Mouse (Mus musculus): ENCODE measurements around the gene Gimap9. TPM values are rescaled to one million over a fixed set of nuclear protein-coding genes. Genes with fewer than 3 reads are reported as not detected.
"Not testable (repeated sequence)": the region's sequence is repeated elsewhere in the genome, so short reads cannot be mapped to it uniquely, and the experiment has no call there.

The Gimap9 gene
- polyA plus RNA-seq, 1 experiment from 2014 or later = 7.5 TPM

DNA sequence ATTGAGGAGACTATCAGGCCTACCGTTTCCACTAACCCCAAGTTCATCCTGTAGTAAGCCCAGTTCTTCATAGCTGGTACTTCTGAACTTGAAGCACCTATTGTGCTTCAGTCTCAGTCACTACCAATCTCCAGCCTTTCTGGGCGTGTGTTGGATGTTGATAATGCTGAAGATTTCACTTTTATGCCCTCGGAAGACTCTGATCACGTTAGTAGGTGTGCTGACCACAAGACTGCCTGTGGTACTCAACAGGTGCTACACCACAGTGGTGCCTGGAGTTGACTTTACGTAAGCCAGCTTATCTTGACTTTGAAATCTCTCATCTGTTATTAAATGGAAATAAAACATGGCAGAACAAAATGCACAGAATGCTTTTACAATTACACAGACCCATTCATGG, 4.5 kb downstream of the Gimap9 start:
- no peak overlapping the region for H3K9ac ChIP-seq
- H3K27ac ChIP-seq (replicated peaks) = no peak overlapping the region
- H3K36me3 ChIP-seq = no peaks in the 10 kb centered on the region; the same call in 1 of the 2 replicates
- no peak overlapping the region for H3K4me2 ChIP-seq
- 72% methylated on average over 5 of the region's 5 CpGs for WGBS
- ATAC-seq (ENCODE audit: extremely low read depth, insufficient number of reproducible peaks, low FRiP score, low TSS enrichment) = no peak
- H3K4me3 ChIP-seq = no peak overlapping the region
- H3K9me3 ChIP-seq = no peaks in the 10 kb centered on the region
- H3K4me1 ChIP-seq = peaks cover 7% of the 10 kb centered on the region; the same call in 1 of the 2 replicates
- no peaks in the 10 kb centered on the region for H3K27me3 ChIP-seq (replicated peaks)

DNA sequence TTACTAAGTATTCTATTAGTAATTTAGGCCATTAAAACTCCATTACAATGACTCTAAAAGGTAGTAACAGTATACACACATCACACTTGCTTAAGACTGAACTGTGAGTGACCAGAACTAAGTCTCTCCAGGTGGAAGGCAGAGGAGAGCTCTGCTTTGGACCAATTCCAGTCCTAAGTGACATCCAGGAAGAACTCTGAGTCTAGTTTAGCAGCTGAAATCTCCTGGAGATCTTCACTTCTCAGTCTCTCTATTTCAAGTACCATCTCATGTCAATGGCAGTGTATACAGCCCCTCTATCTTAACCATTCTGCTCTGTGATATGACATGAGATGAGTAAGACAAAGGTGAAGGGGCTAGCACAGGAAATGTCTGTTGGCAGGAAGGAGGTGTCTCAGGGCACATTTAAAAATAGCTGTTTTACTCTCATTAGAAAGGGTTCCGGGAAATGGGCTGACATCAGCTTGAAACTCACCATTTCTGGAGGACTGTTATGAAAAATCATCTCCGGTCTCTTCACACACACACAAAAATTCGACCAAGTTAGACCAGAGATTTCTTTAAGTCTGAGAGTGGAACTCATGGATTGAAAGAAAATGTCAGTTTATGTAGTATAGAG, 5.7 kb downstream of the Gimap9 start:
- H3K27ac ChIP-seq (replicated peaks) = no peak overlapping the region
- WGBS = 55% methylated on average over 3 of the region's 3 CpGs
- no peak for ATAC-seq (ENCODE audit: extremely low read depth, insufficient number of reproducible peaks, low FRiP score, low TSS enrichment)

GRCm38 (mm10) chr6:48682271-48682670, 6.3 kb downstream of the Gimap9 start:
- WGBS = 61% methylated on average over 4 of the region's 4 CpGs
- Histone ChIP-seq H3K9me3 (no peaks in the 10 kb centered on the region), H3K4me2 (no peak overlapping the region), H3K36me3 (no peaks in the 10 kb centered on the region; the same call in 1 of the 2 replicates), H3K27me3 (replicated peaks) (no peaks in the 10 kb centered on the region), H3K9ac (no peak overlapping the region), H3K4me3 (no peak overlapping the region), H3K27ac (replicated peaks) (no peak overlapping the region), H3K4me1 (peaks cover 2% of the 10 kb centered on the region; the same call in 1 of the 2 replicates)
- no peak for ATAC-seq (ENCODE audit: extremely low read depth, insufficient number of reproducible peaks, low FRiP score, low TSS enrichment)

More for the DNA sequence above, 5.7 kb downstream of the Gimap9 start:
- no peaks in the 10 kb centered on the region for H3K9me3 ChIP-seq
- no peaks in the 10 kb centered on the region for H3K27me3 ChIP-seq (replicated peaks)
- 0 out of 2 replicates have a peak, but pooled peaks cover 2% of the 10 kb centered on the region for H3K4me1 ChIP-seq
- H3K4me3 ChIP-seq = no peak overlapping the region
- no peak overlapping the region for H3K4me2 ChIP-seq
- no peaks in the 10 kb centered on the region; the same call in 1 of the 2 replicates for H3K36me3 ChIP-seq
- no peak overlapping the region for H3K9ac ChIP-seq

DNA sequence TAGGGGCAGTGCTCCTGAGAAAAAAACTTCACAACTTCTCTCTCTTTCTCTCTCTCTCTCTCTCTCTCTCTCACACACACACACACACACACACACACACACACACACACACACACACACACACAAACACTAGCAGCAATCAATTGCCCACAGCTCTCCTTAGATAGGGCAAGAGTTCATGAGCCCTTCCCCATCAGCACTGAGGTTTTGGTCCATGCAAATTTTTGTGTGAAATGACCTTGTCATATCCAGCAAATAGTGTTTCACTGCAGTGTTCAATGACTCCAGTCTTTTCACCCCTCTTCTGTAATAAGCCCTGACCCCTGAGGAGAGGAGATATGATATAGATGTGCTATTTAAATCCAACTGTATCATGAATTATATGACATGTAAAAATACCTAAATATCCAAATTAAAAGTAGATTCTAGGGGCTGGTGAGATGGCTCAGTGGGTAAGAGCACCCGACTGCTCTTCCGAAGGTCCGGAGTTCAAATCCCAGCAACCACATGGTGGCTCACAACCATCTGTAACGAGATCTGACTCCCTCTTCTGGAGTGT, 7.4 kb downstream of the Gimap9 start:
- not testable (repeated sequence) for H3K36me3 ChIP-seq; H3K9me3 ChIP-seq; H3K4me2 ChIP-seq; ATAC-seq (ENCODE audit: extremely low read depth, insufficient number of reproducible peaks, low FRiP score, low TSS enrichment); H3K4me3 ChIP-seq; H3K4me1 ChIP-seq; H3K27ac ChIP-seq (replicated peaks); H3K27me3 ChIP-seq (replicated peaks); H3K9ac ChIP-seq
- WGBS = 88% methylated on average over 4 of the region's 4 CpGs

GRCm38 (mm10) chr6:48684319-48684718, 8.4 kb downstream of the Gimap9 start, which contains the start of gene Gimap4:
TSS of gene Gimap4 (plus strand) at chr6:48684549.
- WGBS = 57% methylated on average over 5 of the region's 5 CpGs
- Histone ChIP-seq H3K9me3 (no peaks in the 10 kb centered on the region), H3K9ac (no peak within 1 kb of the TSS), H3K36me3 (no peaks in the 10 kb centered on the region; the same call in 1 of the 2 replicates), H3K4me1 (peaks cover 2% of the 10 kb centered on the region; the same call in 1 of the 2 replicates), H3K27ac (replicated peaks) (peak within 1 kb of the TSS; percentile 65), H3K4me2 (peak within 1 kb of the TSS; percentile 8), H3K4me3 (peak within 1 kb of the TSS; percentile 13; the same call in 1 of the 2 replicates), H3K27me3 (replicated peaks) (no peaks in the 10 kb centered on the region)
- ATAC-seq (ENCODE audit: extremely low read depth, insufficient number of reproducible peaks, low FRiP score, low TSS enrichment) = no peak

GRCm38 (mm10) chr6:48684806-48685205, 8.9 kb downstream of the Gimap9 start:
- ATAC-seq (ENCODE audit: extremely low read depth, insufficient number of reproducible peaks, low FRiP score, low TSS enrichment) = no peak
- WGBS = 40% methylated on average over 4 of the region's 4 CpGs
- Histone ChIP-seq H3K4me1 (peaks cover 2% of the 10 kb centered on the region; the same call in 1 of the 2 replicates), H3K36me3 (no peaks in the 10 kb centered on the region; the same call in 1 of the 2 replicates), H3K9ac (no peak overlapping the region), H3K4me3 (0 out of 2 replicates have a peak overlapping the region, but pooled peaks have one; percentile 13), H3K4me2 (peak overlapping the region; percentile 8; the same call in 1 of the 2 replicates), H3K27ac (replicated peaks) (peak overlapping the region; percentile 65), H3K27me3 (replicated peaks) (no peaks in the 10 kb centered on the region), H3K9me3 (no peaks in the 10 kb centered on the region)

DNA sequence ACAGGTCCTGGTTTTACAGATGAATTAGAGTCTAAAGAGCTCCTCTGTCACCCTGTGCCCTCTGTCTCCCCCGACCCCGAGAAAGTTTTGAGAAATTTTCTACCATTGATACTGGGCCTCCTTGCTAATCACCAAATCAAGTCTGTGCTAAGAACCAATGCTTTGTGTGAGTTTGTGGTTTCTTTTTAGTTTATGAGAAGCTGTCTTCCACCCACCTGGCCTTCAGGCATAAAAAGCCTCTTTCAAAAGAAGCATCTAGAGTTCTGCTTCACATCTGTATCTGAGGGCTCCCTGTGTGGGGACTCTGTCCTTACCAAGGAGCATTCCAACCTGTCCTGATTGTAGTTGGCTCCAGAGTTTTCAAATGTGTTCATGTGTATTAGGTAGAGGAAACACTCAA, 9.3 kb downstream of the Gimap9 start:
- no peak overlapping the region for H3K9ac ChIP-seq
- H3K36me3 ChIP-seq = no peaks in the 10 kb centered on the region; the same call in 1 of the 2 replicates
- no peak for ATAC-seq (ENCODE audit: extremely low read depth, insufficient number of reproducible peaks, low FRiP score, low TSS enrichment)
- H3K4me3 ChIP-seq = 0 out of 2 replicates have a peak overlapping the region, but pooled peaks have one; percentile 2
- H3K4me2 ChIP-seq = peak overlapping the region; percentile 8
- peaks cover 2% of the 10 kb centered on the region; the same call in 1 of the 2 replicates for H3K4me1 ChIP-seq
- H3K9me3 ChIP-seq = no peaks in the 10 kb centered on the region
- 77% methylated on average over 2 of the region's 2 CpGs for WGBS
- H3K27me3 ChIP-seq (replicated peaks) = no peaks in the 10 kb centered on the region
- H3K27ac ChIP-seq (replicated peaks) = peak overlapping the region; percentile 65

DNA sequence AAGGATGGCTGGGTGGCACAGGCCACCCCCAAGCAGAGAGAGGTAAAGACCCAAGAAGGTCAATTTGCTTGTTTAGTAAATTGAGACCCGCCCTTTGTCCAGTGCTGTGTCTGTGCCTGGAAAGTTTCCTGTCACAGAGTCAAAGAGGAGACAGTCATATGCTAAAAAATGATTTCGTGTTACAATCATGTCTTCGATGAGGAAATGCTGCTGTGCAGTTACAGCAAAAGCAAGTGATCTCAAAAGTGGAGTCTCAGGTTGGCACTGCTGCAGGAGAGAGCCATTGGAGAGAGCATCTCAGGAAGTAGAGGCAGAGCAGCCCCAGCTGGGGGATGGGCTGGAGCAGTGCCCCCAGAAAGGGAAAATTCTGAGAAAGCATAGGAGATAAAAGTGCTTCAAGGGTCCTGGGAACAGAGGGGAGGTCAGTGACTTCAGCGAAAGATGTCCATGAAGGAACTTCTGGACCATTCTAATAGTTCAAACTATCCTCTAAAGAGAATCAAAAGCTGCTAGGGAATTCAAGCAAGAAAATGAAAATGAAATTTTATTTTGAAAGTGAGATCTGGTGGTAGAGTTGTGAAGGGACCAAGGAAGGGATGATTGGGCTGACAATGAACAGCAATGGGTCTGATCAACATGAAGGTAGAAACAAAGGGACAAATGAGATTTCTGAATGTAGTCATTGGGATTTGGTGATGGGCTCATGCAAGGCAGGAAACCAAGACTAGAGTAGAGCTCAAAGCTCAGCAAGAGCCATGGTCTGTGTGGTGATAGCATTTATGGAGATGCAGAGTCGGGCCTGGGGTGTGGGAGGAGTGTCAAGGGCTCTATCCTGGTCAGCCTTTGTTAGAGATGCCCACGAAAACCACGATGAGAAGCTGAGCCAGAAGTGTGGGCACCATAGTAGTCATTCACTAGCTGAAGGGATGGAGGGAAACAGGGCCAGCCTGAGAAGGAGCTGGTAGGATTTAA, 10.1 kb downstream of the Gimap9 start:
- H3K4me1 ChIP-seq = peaks cover 2% of the 10 kb centered on the region; the same call in 1 of the 2 replicates
- peak overlapping the region; percentile 8 for H3K4me2 ChIP-seq
- no peaks in the 10 kb centered on the region for H3K27me3 ChIP-seq (replicated peaks)
- H3K36me3 ChIP-seq = no peaks in the 10 kb centered on the region
- H3K4me3 ChIP-seq = no peak overlapping the region
- no peak for ATAC-seq (ENCODE audit: extremely low read depth, insufficient number of reproducible peaks, low FRiP score, low TSS enrichment)
- H3K9ac ChIP-seq = no peak overlapping the region
- peak overlapping the region; percentile 65 for H3K27ac ChIP-seq (replicated peaks)
- no peaks in the 10 kb centered on the region for H3K9me3 ChIP-seq
- WGBS = 75% methylated on average over 7 of the region's 7 CpGs

DNA sequence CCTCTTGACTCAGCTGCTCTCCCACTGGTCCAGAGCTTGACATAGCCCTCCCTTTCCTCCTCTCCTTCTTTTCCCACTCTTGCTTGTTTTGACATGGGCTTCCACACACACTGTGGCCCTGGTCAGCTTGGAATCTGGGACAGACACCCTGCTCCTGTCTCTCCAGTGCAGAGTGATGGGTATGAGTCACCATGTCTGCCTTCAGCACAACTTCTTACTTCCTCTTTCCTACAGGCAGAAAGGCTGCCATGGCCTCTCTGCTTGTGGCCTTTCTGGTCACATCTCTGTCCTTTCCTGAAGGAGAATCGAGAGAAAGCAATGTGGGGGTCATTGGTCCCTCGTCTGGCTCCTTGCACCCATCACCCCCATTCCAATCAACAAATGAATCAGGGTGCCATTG, 11.1 kb downstream of the Gimap9 start:
- no peak for ATAC-seq (ENCODE audit: extremely low read depth, insufficient number of reproducible peaks, low FRiP score, low TSS enrichment)
- H3K4me3 ChIP-seq = no peak overlapping the region
- H3K27ac ChIP-seq (replicated peaks) = peak overlapping the region; percentile 8; the same call in 1 of the 2 replicates
- H3K27me3 ChIP-seq (replicated peaks) = no peaks in the 10 kb centered on the region
- H3K4me1 ChIP-seq = peaks cover 2% of the 10 kb centered on the region; the same call in 1 of the 2 replicates
- H3K36me3 ChIP-seq = no peaks in the 10 kb centered on the region
- H3K9me3 ChIP-seq = no peaks in the 10 kb centered on the region
- H3K9ac ChIP-seq = no peak overlapping the region
- WGBS = 53% methylated on average over 2 of the region's 2 CpGs
- no peak overlapping the region for H3K4me2 ChIP-seq

DNA sequence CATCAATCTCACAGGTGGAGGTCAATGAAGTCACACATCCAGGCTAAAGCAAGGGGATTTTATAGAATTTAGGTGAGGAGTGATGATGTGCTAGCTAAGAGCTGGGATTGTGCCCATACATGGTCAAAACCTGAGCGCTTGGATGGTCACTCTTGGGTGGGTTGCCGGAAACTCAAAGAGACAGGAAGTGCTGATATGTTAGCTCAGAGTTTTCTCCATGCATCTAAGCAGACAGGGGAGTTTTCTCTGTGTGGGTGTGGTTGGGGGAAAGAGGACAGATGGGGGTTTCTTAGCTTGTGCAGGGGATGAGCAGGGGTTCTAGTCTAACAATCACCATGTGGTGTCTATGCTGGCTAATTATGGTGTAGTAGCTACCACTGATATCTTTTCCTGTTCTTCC, 13.4 kb downstream of the Gimap9 start:
- H3K36me3 ChIP-seq = no peaks in the 10 kb centered on the region
- H3K9ac ChIP-seq = no peak overlapping the region
- no peaks in the 10 kb centered on the region for H3K27me3 ChIP-seq (replicated peaks)
- peaks cover under 1% of the 10 kb centered on the region; the same call in 1 of the 2 replicates for H3K4me1 ChIP-seq
- H3K27ac ChIP-seq (replicated peaks) = no peak overlapping the region
- no peak overlapping the region for H3K4me2 ChIP-seq
- ATAC-seq (ENCODE audit: extremely low read depth, insufficient number of reproducible peaks, low FRiP score, low TSS enrichment) = no peak
- no peak overlapping the region for H3K4me3 ChIP-seq
- 58% methylated on average over 2 of the region's 2 CpGs for WGBS
- H3K9me3 ChIP-seq = no peaks in the 10 kb centered on the region

GRCm38 (mm10) chr6:48692962-48693361, 17.0 kb downstream of the Gimap9 start:
- 0 out of 2 replicates have a peak, but pooled peaks cover 5% of the 10 kb centered on the region for H3K9me3 ChIP-seq
- no peak overlapping the region for H3K4me2 ChIP-seq
- H3K36me3 ChIP-seq = no peaks in the 10 kb centered on the region
- no peak for ATAC-seq (ENCODE audit: extremely low read depth, insufficient number of reproducible peaks, low FRiP score, low TSS enrichment)
- H3K27me3 ChIP-seq (replicated peaks) = no peaks in the 10 kb centered on the region
- no peak overlapping the region for H3K9ac ChIP-seq
- no peak overlapping the region for H3K27ac ChIP-seq (replicated peaks)
- no peak overlapping the region for H3K4me3 ChIP-seq
- WGBS = 75% methylated on average over 6 of the region's 6 CpGs
- H3K4me1 ChIP-seq = no peaks in the 10 kb centered on the region

Data from heart, embryonic 13.5 days (tissue).